ENCODE assay signal across 8 mouse cellular contexts in the genomic region with DNA sequence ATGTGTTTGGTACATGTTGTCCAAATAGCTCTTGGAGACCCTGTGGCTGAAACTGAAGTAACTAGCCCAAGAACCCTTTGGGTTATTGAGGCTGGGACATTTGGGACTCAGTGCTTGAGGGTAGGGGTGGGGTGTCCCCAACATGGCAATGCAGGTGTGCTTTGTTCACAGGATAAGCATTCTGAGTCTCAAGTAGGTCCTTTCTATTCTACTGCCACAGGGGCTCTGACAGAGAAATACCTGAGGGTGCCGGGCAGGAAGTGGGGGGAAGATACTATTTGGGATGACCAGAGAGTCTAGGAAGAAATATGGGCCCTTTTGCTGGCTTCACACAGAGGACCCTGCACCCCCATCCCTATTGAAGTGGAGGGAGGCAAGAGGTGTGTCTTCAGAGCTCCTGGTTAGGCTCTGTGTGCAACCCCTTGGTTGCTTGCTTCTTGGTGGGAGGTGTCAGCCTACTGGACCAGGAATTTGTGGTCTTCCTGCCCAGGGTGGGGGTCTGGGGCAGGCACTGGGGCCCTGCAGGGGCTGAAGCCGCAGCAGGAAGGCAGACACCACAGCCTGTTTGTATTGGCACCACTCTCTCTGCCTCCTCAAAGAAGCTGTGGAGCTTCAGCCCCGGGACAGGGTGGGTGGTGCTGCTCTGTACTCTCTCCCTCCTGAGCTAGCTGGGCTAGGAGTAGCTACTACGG. TPM values are rescaled to one million over a fixed set of nuclear protein-coding genes. Genes with fewer than 3 reads are reported as not detected.
DNase-seq lines count a peak whose midpoint lies in the region; ATAC-seq and TF ChIP-seq lines count a peak whose summit lies in the region.
"Had no signal": no experiment of that assay in that cellular context is flagged by ENCODE, and none has a peak within 500 bp of the region (broad histone marks: within the 10 kb centered on the region; RNA-seq: fewer than 3 reads in every experiment).

No protein-coding gene starts in this region.

- H3K4me1 ChIP-seq in lung, adult 2 months (ENCODE audit: control insufficient read depth, insufficient read depth, low read length) = peaks cover 23% of the 10 kb centered on the region
- peaks cover 66% of the 10 kb centered on the region for H3K4me1 ChIP-seq in embryonic facial prominence, embryonic 10.5 days
- peaks cover 18% of the 10 kb centered on the region for H3K4me1 ChIP-seq in hindbrain, postnatal 0 days (ENCODE audit: insufficient read depth, low read length)

- H3K4me3 ChIP-seq in lung, adult 2 months (replicated peaks; ENCODE audit: extremely low read depth, low read depth, low read length) = no peak overlapping the region
- peak overlapping the region; percentile 14; the same call in 1 of the 2 replicates for H3K4me3 ChIP-seq in embryonic facial prominence, embryonic 10.5 days
- H3K4me3 ChIP-seq in hindbrain, postnatal 0 days (ENCODE audit: low read length) = no peak overlapping the region
- H3K4me3 ChIP-seq: forebrain, embryonic 15.5 days had no signal

- H3K36me3 ChIP-seq in embryonic facial prominence, embryonic 10.5 days (replicated peaks) = peaks cover 3% of the 10 kb centered on the region
- peaks cover under 1% of the 10 kb centered on the region for H3K36me3 ChIP-seq in hindbrain, postnatal 0 days (ENCODE audit: insufficient read depth, low read length)

- no peak for TF ChIP-seq POLR2A in lung, adult 2 months (IDR thresholded peaks at IDR 0.05; ENCODE audit: borderline replicate concordance, extremely low read depth, low read depth, low read length)

- H3K9ac ChIP-seq in hindbrain, postnatal 0 days (replicated peaks; ENCODE audit: low read length) = no peak overlapping the region
- H3K9ac ChIP-seq: forebrain, embryonic 15.5 days had no signal

- TF ChIP-seq CTCF in lung, adult 2 months (IDR thresholded peaks at IDR 0.05; ENCODE audit: insufficient read depth, low read length) = no peak
- TF ChIP-seq CTCF in hindbrain, postnatal 0 days (IDR thresholded peaks at IDR 0.05; ENCODE audit: low read depth) = no peak

- peaks cover 21% of the 10 kb centered on the region for H3K27me3 ChIP-seq in embryonic facial prominence, embryonic 10.5 days (replicated peaks; ENCODE audit: low read depth, poor library complexity, severe bottlenecking)
- H3K27me3 ChIP-seq in hindbrain, postnatal 0 days (ENCODE audit: insufficient read depth, low read length) = no peaks in the 10 kb centered on the region

- H3K9me3 ChIP-seq in embryonic facial prominence, embryonic 10.5 days = no peaks in the 10 kb centered on the region
- H3K9me3 ChIP-seq in hindbrain, postnatal 0 days (ENCODE audit: low read length) = no peaks in the 10 kb centered on the region
- H3K9me3 ChIP-seq: forebrain, embryonic 15.5 days had no signal

- no peak overlapping the region for H3K4me2 ChIP-seq in hindbrain, postnatal 0 days (ENCODE audit: low read depth, low read length)
- H3K4me2 ChIP-seq: forebrain, embryonic 15.5 days had no signal

- peak; percentile 25 for DNase-seq in lung, adult 2 months
- DNase-seq in lung, postnatal 36 days = no peak
- DNase-seq in embryonic facial prominence, embryonic 10.5 days (ENCODE audit: low spot score) = no peak
- no peak for DNase-seq in hindbrain, postnatal 0 days (ENCODE audit: low spot score)
- peak; percentile 33 for DNase-seq in naive thymus-derived CD4-positive, alpha-beta T cell, adult 2 months (ENCODE audit: low read depth)
- no peak for DNase-seq in right cerebral cortex, postnatal 36 days (ENCODE audit: low spot score in 2 of 2)
- no peak for DNase-seq in thymus, postnatal 36 days

- no peak for ATAC-seq in hindbrain, postnatal 0 days
- ATAC-seq: forebrain, embryonic 15.5 days had no signal

- H3K27ac ChIP-seq in embryonic facial prominence, embryonic 10.5 days (replicated peaks) = peak overlapping the region; percentile 37
- peak overlapping the region; percentile 80; the same call in 1 of the 2 replicates for H3K27ac ChIP-seq in hindbrain, postnatal 0 days
- H3K27ac ChIP-seq: forebrain, embryonic 15.5 days had no signal

- 14% methylated on average over 4 of the region's 4 CpGs for WGBS in lung, adult 2 months
- 70% methylated on average over 4 of the region's 4 CpGs for WGBS in embryonic facial prominence, embryonic 10.5 days
- WGBS in hindbrain, postnatal 0 days = 76% methylated on average over 4 of the region's 4 CpGs

RNA-seq across cellular contexts. Expression of gene Tspan4, which starts 2.7 kb away (rescaled TPM):
- 91.1 and 150 TPM in 2 replicates for polyA plus RNA-seq in lung, adult 2 months (2012; rRNA removed)
- polyA plus RNA-seq in embryonic facial prominence, embryonic 10.5 days (2016; fragmentation: Nextera tagmentation; extraction: Ambion mirVana) = 32.6 and 34.2 TPM in 2 replicates
- 101 and 119 TPM in 2 replicates for total RNA-seq in hindbrain, postnatal 0 days (2014; rRNA removed)
- 78.2 and 83.9 TPM in 2 replicates for polyA plus RNA-seq in hindbrain, postnatal 0 days (2015; fragmentation: Nextera tagmentation; extraction: Ambion mirVana)

RNA-seq across cellular contexts. Expression of gene Polr2l, which starts 2.8 kb away (rescaled TPM):
- 29.0 and 30.9 TPM in 2 replicates for polyA plus RNA-seq in lung, adult 2 months (2012; rRNA removed)
- 84.0 and 86.0 TPM in 2 replicates for polyA plus RNA-seq in embryonic facial prominence, embryonic 10.5 days (2016; fragmentation: Nextera tagmentation; extraction: Ambion mirVana)
- total RNA-seq in hindbrain, postnatal 0 days (2014; rRNA removed) = 25.5 and 46.1 TPM in 2 replicates
- polyA plus RNA-seq in hindbrain, postnatal 0 days (2015; fragmentation: Nextera tagmentation; extraction: Ambion mirVana) = 75.9 and 81.6 TPM in 2 replicates

RNA-seq across cellular contexts. Expression of gene Cd151, which starts 10.5 kb away (rescaled TPM):
- 537 and 555 TPM in 2 replicates for polyA plus RNA-seq in lung, adult 2 months (2012; rRNA removed)
- polyA plus RNA-seq in embryonic facial prominence, embryonic 10.5 days (2016; fragmentation: Nextera tagmentation; extraction: Ambion mirVana) = 20.6 and 22.4 TPM in 2 replicates
- 62.6 and 79.4 TPM in 2 replicates for total RNA-seq in hindbrain, postnatal 0 days (2014; rRNA removed)
- 16.1 and 18.5 TPM in 2 replicates for polyA plus RNA-seq in hindbrain, postnatal 0 days (2015; fragmentation: Nextera tagmentation; extraction: Ambion mirVana)

RNA-seq across cellular contexts. Expression of gene Cracr2b, which starts 16.8 kb away (rescaled TPM):
- 177 and 239 TPM in 2 replicates for polyA plus RNA-seq in lung, adult 2 months (2012; rRNA removed)
- 6.6 and 8.3 TPM in 2 replicates for polyA plus RNA-seq in embryonic facial prominence, embryonic 10.5 days (2016; fragmentation: Nextera tagmentation; extraction: Ambion mirVana)
- 2.1 and 5.0 TPM in 2 replicates for total RNA-seq in hindbrain, postnatal 0 days (2014; rRNA removed)
- 6.7 and 9.1 TPM in 2 replicates for polyA plus RNA-seq in hindbrain, postnatal 0 days (2015; fragmentation: Nextera tagmentation; extraction: Ambion mirVana)

RNA-seq across cellular contexts. Expression of gene Pnpla2, which starts 22.7 kb away (rescaled TPM):
- 289 and 356 TPM in 2 replicates for polyA plus RNA-seq in lung, adult 2 months (2012; rRNA removed)
- 13.2 and 14.3 TPM in 2 replicates for polyA plus RNA-seq in embryonic facial prominence, embryonic 10.5 days (2016; fragmentation: Nextera tagmentation; extraction: Ambion mirVana)
- 8.5 and 10.0 TPM in 2 replicates for total RNA-seq in hindbrain, postnatal 0 days (2014; rRNA removed)
- polyA plus RNA-seq in hindbrain, postnatal 0 days (2015; fragmentation: Nextera tagmentation; extraction: Ambion mirVana) = 20.0 and 22.4 TPM in 2 replicates

Comparison
In these comparisons a context has a peak if more than half of its experiments do, and no peak if none do; other contexts are left out.
1. DNase-seq: peak in lung, adult 2 months (single experiment) and naive thymus-derived CD4-positive, alpha-beta T cell, adult 2 months (single experiment); none in lung, postnatal 36 days (single experiment), embryonic facial prominence, embryonic 10.5 days (single experiment), hindbrain, postnatal 0 days (single experiment), right cerebral cortex, postnatal 36 days (0 of 2) and thymus, postnatal 36 days (0 of 2).
2. RNA of gene Cd151, which starts 10.5 kb away (polyA plus RNA-seq): 537 to 555 TPM in lung, adult 2 months; 20.6 to 22.4 TPM in embryonic facial prominence, embryonic 10.5 days and 16.1 to 18.5 TPM in hindbrain, postnatal 0 days; every median in the first group is over 10 times any median in the second.